Comparison of ENCODE assay signal across 8 mouse cellular contexts in the genomic region with DNA sequence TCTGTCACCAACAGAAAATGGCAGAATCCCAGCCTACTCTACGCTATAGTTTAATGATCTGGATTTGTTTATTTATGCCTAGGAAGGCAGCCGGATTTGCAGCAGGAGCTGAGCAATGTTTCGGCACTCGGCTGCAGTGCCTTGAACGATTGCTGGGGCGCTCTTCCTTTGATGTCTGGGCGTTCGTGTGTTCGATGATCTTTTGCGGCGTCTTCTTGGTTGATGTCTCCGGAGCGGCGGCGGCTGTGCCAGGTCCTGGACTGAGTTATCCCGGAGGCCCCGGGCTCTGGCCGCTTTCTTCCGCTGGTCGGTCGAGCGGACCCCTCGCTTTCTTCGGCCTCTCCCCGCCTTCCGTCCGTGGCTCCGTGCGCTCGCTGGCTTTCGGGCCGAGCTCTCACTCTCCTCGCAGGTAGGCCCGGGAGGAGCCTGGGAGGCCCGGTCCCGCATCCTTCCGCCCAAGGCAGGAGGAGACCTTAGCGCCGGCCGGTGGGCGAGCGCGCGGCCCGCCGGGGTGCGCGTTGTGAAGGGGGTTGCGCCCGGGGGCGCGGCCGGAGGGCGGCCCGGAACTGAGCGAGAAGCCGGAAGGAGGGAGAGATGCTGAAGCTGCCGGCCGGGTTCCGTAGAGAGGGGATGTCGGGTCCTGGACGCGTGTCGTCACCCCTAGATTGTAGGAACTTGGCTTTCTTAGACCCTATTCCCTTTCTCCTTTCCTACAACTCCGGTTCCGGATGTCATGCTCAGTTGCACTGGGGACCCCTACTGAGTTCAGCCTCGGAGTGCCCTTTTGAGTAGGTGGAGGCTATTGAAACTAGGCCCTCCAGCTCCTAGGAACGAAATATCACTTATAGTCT. TPM values are rescaled to one million over a fixed set of nuclear protein-coding genes. Genes with fewer than 3 reads are reported as not detected.
DNase-seq lines count a peak whose midpoint lies in the region; ATAC-seq lines count a peak whose summit lies in the region.

A gene (plus strand): TSS at position 164 of the 851 bp plus-strand sequence.

- intact Hi-C loops in gastrocnemius, postnatal 14 days (cut with DNase I; ENCODE audit: low total_unique reads) = no loop called here
- intact Hi-C loops in left cerebral cortex, postnatal 10 days (cut with DNase I) = no loop called here

- ATAC-seq in inflammation-experienced regulatory T-cells, adult 6 months = peak; percentile 81
- ATAC-seq in megakaryocyte-erythroid progenitor cell, adult 5-6 weeks (replicated peaks; ENCODE audit: low FRiP score, low TSS enrichment, poor library complexity, severe bottlenecking) = peak; percentile 86

- DNase-seq in adipocyte (ENCODE audit: low spot score) = peak; percentile 96
- peak; percentile 96 for DNase-seq in embryo, embryonic 10 days (ENCODE audit: low spot score)
- peak; percentile 80 for DNase-seq in gastrocnemius, postnatal 14 days
- peak; percentile 83 to 85 for DNase-seq in left cerebral cortex, postnatal 10 days (ENCODE audit: extremely low spot score in 1 of 2, low spot score in 2 of 2)
- DNase-seq in right cerebral cortex, postnatal 25 days = peak; percentile 84
- peak; percentile 77 for DNase-seq in urinary bladder, postnatal 4 days (ENCODE audit: low spot score in 2 of 2)

RNA-seq across cellular contexts. Expression of the gene that starts here (rescaled TPM):
- total RNA-seq in gastrocnemius, postnatal 14 days (2021) = 10 to 100 TPM; 15.4 to 17.0 TPM
- polyA plus RNA-seq in inflammation-experienced regulatory T-cells, adult 6 months (2017; shearing (Covaris generic)) = 10 to 100 TPM; 25.0 to 38.9 (median 32.2) TPM
- total RNA-seq in left cerebral cortex, postnatal 10 days (2021) = 10 to 100 TPM; 54.9 to 56.1 TPM
- total RNA-seq in megakaryocyte-erythroid progenitor cell, adult 5-6 weeks (2014; fragmentation: Nextera tagmentation) = 28.0 and 40.5 TPM in 2 replicates
- total RNA-seq in megakaryocyte-erythroid progenitor cell, adult 5-6 weeks (2017) = 33.1 and 35.6 TPM in 2 replicates

Comparison
In these comparisons a context has a peak if more than half of its experiments do, and no peak if none do; other contexts are left out.
1. Peak in every context shown above with its lines: DNase-seq and ATAC-seq.